Mouse (Mus musculus): ENCODE data around the gene Mesp1.

DNA sequence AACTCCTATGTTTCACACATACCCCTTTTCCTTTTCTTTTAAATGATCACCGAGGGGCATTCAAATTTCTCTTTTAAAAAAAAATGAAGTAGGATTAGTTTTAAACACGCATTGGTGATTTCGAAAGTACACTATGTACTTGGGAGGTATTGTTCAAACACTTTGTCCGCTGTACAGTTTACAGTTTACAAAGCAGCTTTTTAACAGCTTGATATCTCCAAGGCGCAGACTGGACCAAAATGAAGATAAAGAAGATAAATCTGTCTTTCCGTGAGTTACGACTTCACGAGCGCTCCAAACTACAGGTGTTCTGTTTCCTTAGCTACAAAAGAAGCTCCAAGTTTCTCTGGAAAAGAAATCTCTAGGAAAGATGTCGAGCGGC is 51.3 kb downstream of the Mesp1 start:
- TF ChIP-seq GATA1 (IDR thresholded peaks at IDR 0.05; ENCODE audit: borderline replicate concordance, low read length), result no peak
- no peak for TF ChIP-seq CTCF (IDR thresholded peaks at IDR 0.05; ENCODE audit: low read depth, low read length)
- TF ChIP-seq GATA2 (IDR thresholded peaks at IDR 0.05; ENCODE audit: borderline replicate concordance, low read depth, low read length), result no peak
- TF ChIP-seq POLR2AphosphoS5 (IDR thresholded peaks at IDR 0.05; ENCODE audit: insufficient replicate concordance, low read depth, low read length), result no peak

Measured in G1E (cell line).